Mouse (Mus musculus): ENCODE measurements around the gene Tmem82.

Gene Tmem82

DNA sequence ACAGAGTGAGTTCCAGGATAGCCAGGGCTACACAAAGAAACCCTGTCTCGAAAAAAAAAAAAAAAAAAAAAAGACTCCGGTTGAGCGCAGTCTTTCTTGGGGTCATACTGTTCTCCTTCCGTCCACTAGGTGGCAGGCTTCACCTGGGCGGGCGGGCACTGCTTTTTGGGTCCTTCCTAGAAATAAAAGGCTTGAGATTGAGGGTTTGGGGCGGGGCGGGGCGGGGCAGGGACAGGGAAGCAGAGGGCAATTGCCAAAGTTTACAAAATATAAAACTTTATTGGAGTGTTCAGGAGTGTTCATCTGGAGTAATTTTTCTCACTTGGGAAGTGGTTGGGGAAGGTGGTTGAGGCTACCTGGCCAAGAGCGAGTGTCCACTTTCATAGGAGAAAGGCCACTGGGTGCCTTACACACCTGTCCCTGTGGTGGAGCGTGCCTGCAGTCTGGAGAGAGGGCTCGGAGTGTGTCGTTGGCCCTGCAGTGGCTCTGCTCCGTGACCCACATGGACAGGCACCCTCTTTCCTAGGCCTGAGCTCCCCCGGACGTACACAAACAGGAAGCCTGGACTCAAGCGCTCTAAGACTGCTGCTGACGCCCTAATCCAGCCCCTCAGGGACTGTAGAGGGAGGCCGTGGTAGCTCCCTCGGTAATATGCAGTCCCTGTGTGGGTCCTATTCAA lies at the start of gene Tmem82:
TSS of gene Tmem82 (minus strand) at position 69 of the 679 bp plus-strand sequence.
- in situ Hi-C loops (cut with MboI, MseI) = loop anchor here (10.0 kb wide), 2 partner anchors 226 to 926 kb away; partner anchors contain the start of gene Ctrc

DNA sequence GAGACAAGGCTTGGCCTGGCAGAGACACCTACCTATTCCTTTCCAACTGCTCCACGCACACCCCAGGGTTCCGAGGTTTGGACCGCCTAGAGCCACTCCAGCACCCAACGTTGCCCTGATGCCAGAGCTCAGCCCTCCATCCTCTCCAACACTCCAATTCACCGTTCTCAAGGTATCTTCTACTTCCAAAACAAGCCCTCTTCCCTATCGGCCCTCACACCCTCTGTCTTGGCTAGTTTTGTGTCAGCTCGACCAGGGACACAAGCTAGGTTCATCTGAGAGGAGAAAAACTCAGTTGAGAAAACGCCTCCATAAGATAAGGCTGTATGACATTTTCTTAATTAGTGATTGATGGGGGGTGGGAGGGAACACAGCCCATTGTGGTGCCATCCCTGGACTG lies 46.4 kb upstream of the Tmem82 start, which contains the start of gene Plekhm2:
TSS of gene Plekhm2 (minus strand) at position 101 of the 400 bp plus-strand sequence.
- in situ Hi-C loops (cut with MboI, MseI) = no loop called here

DNA sequence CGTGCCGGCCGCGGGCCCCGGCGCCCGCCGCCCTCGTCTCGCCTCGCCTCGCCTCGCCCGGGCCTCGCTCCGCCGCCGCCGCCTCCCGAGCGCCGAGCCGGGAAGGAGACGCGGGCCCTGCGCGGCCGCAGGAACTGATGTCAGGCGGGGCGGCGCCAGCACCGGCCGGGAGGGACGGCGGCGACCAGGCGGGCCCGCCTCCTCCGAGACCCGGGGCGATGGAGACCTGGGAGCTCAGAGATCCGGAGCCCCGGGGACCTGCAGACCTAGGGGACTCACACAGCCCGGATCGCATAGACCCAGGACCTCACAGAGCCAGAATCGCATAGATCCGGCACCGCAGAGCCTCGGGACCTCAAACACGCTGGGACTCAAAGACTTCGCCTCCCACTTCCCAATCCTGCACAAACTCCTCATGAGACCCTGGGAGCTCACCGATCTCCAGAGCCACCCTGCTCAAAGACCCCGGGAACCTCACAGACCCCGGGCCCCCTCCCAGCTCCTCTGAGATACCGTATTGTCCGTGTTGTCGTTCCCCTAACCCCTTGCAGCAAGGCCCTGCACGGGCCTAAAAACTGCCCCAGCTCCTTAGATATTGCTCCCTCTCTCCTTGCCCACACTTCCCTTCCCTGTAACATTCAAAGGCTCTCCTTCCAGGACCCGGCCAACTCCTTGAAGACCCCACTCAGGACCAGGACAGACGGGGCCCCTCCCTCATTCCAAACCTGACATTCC lies 45.7 kb upstream of the Tmem82 start:
- in situ Hi-C loops (cut with MboI, MseI) = no loop called here

DNA sequence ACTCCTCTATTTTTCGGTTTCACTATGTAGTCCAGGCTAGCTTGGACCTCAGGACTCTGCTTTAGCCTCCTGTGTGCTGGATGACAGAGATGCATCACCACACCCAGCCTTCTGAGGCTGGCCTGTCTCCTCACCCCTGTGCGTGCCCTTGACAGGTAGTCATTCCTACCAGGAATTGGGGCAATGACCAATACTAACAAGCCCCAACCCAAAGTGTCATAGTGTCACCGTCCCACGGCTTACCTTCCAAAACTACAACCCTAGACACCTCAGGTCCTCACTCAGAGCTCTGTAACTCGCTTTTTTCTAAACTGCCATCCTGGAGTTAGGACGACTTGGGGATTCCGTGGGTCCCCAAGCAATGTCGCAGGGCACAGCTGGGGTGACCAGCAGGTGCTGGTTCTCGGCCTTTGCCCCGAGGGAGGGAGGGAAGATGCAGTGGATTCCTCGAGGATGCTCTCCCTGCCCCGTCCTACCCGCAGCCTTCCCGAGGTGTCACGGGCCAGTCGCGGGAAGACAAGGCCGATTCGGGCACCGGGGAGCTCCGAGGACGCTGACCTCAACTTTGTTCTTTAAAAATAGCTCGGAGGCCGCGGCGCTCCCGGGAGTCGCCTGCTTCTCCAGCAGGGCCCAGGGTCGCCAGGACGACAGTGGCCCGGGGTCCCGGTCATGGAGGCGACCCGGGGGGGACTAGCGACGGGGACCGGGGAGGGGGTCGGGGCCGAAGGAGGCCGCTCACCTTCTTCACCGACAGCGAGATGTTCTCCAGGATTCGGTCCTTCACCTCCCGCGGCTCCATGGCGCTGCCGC lies 44.9 kb upstream of the Tmem82 start:
- in situ Hi-C loops (cut with MboI, MseI) = no loop called here

DNA sequence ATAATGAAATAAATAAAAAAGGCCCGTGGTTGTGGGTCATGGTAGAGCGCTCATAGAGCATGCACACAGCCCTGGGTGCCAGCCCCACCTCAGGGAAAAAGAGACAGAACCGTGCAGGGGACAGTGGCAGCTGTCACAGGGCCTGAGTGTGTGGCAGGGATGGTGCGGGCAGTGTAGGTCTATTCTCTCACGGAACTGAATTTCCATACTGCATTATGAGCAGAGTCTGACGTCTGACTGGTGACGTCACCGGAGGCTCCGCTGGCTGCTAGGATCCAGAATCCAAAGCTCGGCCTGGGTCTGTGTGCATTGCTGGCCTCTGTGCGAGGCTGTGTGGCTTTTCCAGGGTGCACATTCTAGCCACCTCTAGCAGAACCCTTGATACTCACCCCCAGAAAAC lies 42.5 kb upstream of the Tmem82 start:
- in situ Hi-C loops (cut with MboI, MseI) = no loop called here

DNA sequence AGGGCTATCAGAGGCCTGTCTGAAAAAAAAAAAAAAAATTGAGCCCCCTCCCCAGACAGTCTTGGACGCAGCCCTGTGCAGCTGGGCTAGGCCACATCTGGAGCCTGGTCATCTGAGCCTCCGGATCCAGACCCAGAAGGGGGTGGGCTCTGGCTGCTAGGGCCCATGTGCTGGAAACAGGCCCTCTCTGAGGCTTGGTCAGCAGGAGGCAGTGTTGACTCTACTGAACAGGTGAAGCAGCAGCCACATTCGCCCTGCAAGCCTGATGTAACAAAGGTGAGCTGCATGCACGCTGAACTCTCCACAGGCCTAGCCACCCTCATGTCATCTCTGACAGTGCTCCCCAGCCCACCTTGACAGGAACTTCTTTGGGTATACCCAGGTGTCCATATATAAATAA lies 41.3 kb upstream of the Tmem82 start:
- in situ Hi-C loops (cut with MboI, MseI) = no loop called here

DNA sequence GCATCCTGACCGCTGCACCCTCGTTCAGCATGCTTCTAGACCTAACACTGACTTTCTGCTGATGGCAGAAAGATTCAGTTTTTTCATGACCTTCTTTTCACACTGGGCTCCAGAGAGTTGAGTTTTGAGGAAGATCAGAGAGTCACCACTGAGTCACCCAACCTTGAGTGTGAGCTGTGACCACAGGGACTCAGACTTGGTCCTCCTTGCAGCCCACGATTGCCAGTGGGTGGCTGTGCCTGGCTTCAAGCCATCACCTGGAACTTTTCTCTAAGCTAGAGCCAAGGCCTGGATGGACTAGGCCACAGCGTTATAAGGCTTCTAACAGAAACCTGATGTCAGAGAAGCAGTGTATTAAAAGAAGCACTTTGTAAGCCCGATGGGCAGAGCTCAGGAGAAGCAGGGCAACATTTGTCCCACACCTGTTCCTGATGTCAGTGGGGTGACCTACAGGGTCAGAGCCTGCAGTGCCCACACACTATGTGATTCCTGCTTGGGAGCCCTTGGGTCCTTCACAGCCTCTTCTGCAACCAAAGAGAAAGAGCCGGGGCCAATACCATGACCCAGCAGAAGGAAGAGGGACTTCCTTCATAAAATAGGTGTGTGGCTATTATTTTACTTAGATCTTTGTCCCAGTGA lies 40.5 kb upstream of the Tmem82 start:
- in situ Hi-C loops (cut with MboI, MseI) = no loop called here

DNA sequence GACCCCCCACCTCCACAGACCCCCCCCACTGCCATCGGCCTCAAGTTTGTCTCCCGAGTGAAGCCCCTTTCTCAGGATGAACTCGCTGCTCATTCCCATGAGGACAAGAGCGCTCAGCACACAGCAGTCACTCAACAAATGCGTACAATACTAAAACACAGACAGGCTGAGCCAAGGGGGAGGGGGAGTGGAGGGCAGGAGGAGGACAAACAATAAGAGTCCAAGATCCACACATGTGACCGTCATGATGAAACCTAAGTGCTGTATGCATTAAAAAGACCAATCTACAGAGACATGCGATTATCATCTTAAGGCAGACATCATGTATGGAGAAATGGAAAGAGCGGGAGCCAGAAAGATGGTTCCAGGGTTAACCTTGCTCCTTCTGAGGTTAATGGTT lies 38.5 kb upstream of the Tmem82 start:
- in situ Hi-C loops (cut with MboI, MseI) = no loop called here

DNA sequence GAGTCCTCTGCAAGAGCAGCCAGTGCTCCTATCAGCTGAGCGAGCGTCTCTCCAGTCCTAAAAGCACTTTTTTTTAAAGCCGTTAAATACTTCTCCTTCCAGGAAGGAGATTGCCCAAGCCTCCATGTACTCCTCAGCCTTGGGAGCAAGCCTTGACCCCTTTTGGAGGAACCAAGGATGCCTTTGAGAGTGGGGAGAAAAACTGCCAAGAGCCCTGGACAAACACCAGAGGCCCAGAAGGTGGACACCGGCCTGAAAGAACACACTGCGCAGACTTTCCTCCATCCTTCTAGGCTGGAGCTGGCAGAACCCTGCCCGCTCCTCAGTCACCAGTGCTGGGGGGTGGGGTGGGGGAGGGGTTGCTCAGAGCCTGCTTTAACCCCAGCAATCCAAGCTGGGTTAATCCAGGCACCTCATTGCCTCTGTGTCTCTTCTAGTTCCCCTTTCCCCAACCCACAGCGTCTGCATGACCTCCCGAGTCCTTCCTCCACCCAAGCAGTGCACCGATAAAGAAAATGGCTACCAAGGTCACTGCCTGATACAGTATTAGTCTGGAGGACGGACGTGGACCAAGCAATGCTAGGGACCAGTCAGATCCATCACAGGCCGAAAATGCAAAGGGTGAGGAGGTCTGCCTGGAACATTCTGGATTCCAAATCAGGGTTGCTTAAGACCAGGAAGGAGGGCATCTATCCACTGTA lies 37.6 kb upstream of the Tmem82 start:
- in situ Hi-C loops (cut with MboI, MseI) = no loop called here

DNA sequence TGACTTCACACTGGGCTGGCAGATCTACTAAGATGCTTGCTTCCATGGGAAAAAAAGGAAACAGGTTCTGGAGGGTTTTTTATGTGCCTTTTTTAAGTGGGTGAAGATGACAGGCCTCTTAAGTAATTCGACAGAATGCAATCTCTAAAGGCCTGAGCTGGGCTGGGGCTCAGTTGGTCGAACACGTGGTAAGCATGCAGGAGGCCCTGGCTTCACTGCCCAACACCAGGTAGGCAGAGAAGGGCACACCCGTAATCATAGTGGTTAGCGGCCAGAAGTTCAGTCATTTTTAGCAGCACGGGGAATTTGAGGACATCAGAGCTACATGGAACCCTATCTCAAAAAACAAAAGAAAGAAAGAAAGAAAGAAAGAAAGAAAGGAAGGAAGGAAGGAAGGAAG lies 36.1 kb upstream of the Tmem82 start:
- in situ Hi-C loops (cut with MboI, MseI) = no loop called here

DNA sequence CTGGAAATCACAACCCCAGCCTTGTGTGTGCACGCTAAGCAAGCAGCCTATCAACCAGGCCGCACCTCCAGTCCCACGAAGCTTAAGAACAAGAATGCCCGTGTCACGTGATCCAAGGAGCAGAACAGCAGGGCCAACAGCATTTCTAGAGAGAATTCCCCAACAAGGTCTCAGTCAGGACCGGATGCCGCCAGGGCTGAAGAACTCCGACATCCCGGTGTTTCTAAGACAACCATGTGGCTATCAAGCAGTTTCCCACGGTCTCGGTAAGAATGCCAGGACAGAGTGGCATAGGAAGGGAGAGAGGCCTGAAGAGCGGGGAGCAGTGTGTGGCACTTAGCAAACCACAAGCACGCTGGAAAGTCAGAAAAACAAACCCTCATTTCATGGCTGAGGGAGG lies 35.4 kb upstream of the Tmem82 start:
- in situ Hi-C loops (cut with MboI, MseI) = no loop called here

DNA sequence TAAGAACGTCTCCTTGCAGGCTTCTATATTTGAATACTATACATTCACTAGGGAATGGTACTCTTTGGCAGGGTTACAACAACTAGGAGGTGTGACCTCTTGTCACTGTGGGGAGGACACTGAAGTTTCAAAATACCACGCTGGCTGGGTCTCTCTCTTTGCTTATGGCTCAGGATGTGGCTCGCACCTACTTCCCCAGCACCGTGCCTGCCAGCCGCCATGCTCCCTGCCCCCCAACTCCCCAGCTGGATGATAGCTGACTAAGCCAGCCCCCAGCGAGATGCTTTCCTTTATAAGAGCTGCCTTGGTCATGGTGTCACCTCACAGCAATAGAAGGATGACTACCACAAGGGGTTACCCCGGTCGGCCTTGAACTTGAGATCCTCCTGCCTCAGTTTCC lies 34.6 kb upstream of the Tmem82 start:
- in situ Hi-C loops (cut with MboI, MseI) = no loop called here

DNA sequence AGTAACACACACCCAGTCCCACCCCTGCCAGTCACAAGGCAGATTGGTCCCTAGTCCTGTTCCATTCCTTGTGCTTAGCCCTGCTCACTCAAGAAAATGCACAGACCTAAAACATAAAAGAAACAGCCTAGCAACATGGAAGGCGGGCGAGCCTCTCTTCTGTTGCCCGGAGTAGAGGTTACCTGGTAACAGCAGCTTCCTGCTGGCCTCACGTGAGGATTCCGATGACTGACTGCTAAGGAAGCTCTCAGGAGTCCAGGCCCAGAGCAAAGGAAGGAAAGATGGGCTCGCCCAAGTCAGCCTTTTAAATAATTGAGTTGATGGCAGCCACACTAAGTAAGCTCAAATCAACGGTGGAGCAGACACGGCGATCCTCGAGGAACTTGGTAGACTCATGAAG lies 33.5 kb upstream of the Tmem82 start:
- in situ Hi-C loops (cut with MboI, MseI) = no loop called here

DNA sequence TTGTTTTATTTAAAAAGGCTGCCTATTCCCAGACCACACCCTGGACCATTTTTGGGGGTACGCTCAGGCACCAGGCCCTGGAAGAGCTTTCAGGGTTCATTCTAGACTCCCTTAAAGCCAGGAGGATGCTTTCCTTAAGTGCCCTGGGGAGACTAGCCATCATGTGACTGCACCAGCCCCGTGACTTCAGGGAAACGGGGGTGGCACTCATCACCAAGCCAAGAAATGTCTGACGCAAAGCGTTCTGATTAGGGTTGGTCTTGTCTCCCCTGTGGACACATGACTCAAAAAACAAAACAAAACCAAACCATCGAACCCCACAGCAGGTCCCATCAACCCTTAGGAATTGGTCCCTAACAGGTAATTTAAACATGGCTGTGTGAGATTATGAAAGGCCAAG lies 32.9 kb upstream of the Tmem82 start:
- in situ Hi-C loops (cut with MboI, MseI) = no loop called here

DNA sequence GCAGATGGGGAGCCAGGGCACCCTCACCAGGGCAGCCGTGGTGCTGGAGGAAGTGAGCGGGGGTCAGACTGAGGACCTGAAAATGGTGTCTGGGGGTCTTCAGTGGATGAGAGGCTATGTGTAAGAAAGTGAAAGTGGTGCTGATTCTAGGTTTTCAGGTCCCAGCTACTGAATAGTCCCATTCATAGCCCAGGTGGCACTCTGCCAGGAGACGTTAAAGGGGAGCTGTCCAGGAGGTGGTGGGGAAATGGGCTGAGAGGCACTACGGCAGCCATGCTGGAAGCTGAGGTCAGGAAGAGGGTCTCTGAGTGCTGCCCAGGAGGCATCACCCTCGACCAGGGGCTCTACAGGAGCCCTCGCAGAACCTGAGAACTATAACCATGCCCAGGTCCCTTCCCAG lies 30.8 kb upstream of the Tmem82 start:
- in situ Hi-C loops (cut with MboI, MseI) = no loop called here

DNA sequence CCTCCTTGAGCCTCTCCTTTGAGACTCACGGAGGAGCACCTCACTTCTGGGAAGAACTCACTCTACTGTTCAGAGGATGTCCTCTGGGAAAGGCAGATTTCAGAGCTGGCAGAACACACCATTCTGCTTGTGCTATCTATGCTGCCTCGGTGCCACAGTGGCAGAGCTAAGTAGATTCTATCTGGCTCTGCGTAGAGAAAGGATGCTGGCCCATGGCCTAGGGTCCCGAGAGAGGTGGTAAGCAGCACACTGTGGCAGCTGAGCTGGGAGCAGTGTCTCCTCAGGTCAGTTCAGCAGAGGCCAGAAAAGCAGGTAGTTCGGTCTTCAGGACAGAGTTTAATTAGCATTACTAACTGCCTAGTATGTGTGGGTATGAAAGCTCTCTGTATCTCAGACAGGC lies 29.8 kb upstream of the Tmem82 start:
- in situ Hi-C loops (cut with MboI, MseI) = no loop called here

DNA sequence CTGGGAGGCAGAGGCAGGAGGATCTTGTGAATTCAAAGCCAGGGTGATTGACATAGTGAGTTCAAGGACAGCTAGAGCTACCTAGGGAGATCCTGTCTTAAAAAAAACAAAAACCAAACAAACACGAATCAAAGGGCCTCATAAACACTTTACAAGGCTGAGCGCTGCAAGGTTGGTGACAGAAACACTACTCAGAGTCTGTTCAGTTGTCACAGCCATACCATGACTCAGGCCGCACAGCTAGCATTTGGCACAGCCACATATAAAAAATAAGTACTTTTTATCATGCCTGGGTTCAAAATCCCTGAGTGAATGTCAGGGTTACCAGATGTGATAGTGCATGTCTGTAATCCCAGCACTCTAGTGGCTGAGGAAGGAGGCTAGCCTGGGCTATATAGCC lies 28.8 kb upstream of the Tmem82 start:
- in situ Hi-C loops (cut with MboI, MseI) = no loop called here

DNA sequence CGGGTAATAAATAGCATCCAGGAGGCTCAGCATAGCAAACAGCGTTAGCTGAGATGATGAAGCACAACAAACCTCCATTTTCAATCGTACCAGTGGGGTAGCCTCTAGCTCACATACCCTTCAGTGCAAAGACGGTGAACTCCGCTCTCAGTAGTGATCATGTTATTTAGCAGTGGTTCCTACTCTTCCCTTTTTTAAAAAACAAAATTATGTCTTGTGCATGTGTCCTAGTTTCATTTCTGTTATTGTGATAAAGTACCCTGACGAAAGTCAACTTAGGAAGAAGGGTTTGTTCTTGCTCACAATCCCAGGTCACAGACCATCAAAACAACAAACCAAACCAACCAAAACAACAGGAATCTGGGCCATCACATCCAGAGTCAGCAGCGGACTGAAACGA lies 27.6 kb upstream of the Tmem82 start:
- in situ Hi-C loops (cut with MboI, MseI) = no loop called here

DNA sequence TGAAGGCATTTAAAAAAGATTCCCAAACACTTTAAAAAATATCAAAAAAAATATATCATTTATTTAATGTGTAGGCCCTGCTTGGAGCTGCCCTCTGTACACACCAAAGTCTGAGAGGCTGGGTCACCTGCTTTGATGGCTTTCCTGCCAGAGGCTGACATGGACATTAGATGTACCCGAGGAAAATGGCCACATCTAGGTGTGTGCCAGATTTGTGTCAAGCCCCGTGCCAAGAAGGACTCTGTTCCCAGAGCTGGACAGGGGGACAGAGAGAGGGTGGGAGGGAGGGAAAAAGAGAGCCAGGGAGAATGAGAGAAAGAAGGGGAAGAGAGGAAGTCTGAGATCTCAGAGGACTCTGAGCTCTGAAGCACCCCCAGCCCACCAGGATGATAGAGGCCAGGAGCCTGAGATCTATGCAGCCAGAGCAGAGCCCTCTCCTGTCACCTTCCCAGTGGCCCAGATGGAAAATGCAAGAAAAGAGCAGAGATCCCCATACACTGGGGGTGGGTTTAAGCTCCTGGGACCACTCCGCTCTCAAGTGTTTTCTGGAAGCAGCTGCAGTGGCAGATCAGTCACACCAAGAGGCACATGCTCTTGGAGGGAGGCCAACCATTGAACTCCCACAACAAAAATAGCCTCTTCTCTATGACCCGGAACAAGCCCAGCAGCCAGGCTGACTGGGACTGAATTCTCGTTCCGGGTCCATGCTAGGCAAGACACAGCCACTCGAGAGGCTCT lies 24.9 kb upstream of the Tmem82 start:
- in situ Hi-C loops (cut with MboI, MseI) = no loop called here

DNA sequence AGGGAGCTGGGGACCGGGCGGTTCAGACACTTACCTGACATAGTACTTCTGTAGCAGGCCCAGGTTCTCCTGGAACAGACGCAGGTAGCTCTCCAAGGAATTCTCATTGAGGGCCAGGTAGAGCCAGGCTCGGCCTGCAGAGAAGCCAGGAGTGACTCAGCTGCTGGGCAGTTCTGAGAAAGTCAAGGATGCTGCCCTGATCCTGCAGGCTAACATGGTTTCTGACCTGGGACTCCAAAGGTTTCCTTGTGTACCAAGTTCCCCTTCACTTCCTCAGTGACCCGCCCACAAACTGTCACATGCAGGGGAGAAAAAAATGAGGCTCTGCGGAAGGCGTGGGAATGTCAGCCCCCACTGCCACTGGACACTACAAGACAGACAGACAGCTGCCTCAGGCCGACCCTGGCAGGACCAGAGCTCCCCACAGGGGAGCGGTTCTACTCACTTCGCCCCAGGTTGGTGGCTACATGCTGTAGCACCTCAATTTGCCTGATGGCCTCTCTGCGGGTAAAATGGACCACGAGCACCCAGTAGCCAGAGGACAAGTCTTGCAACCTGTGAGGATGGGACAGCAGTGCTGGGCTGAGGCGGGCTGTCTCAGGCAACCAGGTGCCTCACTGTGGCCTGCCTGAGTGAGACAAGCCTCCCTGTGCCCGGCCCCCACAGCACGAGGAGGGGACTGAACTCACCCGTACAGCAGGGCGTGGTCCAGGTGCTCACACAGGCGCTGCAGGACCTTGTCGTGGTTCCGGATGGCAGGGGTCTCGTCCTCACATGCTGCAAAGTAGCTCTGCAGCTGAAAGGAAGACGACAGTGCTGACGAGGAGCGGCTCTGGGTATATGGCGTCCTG lies 23.8 kb upstream of the Tmem82 start:
- in situ Hi-C loops (cut with MboI, MseI) = no loop called here

Data from T-helper 1 cell (primary cell).